Mouse (Mus musculus): ENCODE measurements around the gene Vmn2r50. TPM values are rescaled to one million over a fixed set of nuclear protein-coding genes. Genes with fewer than 3 reads are reported as not detected.

The Vmn2r50 gene
- polyA plus RNA-seq (2017; shearing (Covaris generic)) = 0.15 TPM

DNA sequence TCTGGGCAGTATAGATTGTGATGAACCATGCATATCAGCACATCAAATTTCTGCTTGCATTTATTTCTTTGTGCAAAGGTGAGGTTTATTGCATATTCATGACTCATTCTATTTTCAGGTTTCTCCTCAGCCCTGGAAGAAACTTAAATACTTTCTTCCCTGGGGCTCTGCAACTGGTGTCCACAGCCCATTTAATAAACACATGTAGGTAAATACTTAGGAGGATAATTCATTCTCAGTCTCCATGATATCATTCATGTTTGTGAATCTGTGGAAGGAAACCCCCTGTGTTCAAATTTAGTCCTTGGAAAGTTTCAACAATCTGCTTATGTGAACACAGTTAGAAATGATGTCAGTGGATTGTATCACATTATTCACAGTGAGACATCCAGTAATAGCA lies at the start of gene Vmn2r50:
Vmn2r50 (minus strand) TSS at position 101 of the 400 bp plus-strand sequence.

DNA sequence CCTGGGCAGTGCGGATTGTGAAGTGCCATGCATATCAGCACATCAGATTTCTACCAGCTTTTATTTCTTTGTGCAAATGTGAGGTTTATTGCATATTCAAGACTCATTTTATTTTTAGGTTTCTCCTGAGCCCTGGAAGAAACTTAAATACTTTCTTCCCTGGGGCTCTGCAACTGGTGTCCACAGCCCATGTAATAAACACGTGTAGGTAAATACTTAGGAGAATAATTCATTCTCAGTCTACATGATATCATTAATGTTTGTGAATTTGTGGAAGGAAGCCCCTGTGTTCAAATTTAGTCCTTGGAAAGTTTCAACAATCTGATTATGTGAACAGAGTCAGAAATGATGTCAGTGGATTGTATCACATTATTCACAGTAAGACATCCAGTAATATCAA lies 60.9 kb downstream of the Vmn2r50 start, which contains the start of gene Vmn2r49:
Vmn2r49 (minus strand) TSS at position 101 of the 400 bp plus-strand sequence.

Other genes starting within 250 kb of the Vmn2r50 start
- gene Vmn2r47, start 212.0 kb downstream of the Vmn2r50 start, polyA plus RNA-seq (2017; shearing (Covaris generic)) = not detected
- 0.22 TPM for gene Vmn2r48, start 99.7 kb downstream of the Vmn2r50 start, polyA plus RNA-seq (2017; shearing (Covaris generic))
- not detected for gene Vmn2r49, start 61.0 kb downstream of the Vmn2r50 start, polyA plus RNA-seq (2017; shearing (Covaris generic))
- gene Vmn2r51, start 52.4 kb upstream of the Vmn2r50 start, polyA plus RNA-seq (2017; shearing (Covaris generic)) = not detected
- 0.16 TPM for gene Vmn2r52, start 123.3 kb upstream of the Vmn2r50 start, polyA plus RNA-seq (2017; shearing (Covaris generic))
- not detected for gene Vmn1r66, start 224.7 kb upstream of the Vmn2r50 start, polyA plus RNA-seq (2017; shearing (Covaris generic))

Data from naive thymus-derived CD4-positive, alpha-beta T cell, adult 5 months (primary cell).